Mouse (Mus musculus) common myeloid progenitor, adult 5-6 weeks (primary cell): ENCODE data around the gene Utp11. TPM values are rescaled to one million over a fixed set of nuclear protein-coding genes. Genes with fewer than 3 reads are reported as not detected.

Experiments used
- ATAC-seq: replicated peaks from 2 replicates; pipeline ENCODE4 v1.8.0; 2016; ENCODE audit warnings: low read depth, mild to moderate bottlenecking, moderate TSS enrichment, inconsistent platforms; ENCODE audit not compliant: poor library complexity, severe bottlenecking
- total RNA-seq: library from RNA; stranded (forward); fragments of 200-1000, 187-1606 nt; gene quantifications from 2 replicates; pipeline ENCODE4 v1.2.3, GENCODE M21; 2017

Gene Utp11
- total RNA-seq, 1 experiment from 2014 or later = 98.8 TPM

DNA sequence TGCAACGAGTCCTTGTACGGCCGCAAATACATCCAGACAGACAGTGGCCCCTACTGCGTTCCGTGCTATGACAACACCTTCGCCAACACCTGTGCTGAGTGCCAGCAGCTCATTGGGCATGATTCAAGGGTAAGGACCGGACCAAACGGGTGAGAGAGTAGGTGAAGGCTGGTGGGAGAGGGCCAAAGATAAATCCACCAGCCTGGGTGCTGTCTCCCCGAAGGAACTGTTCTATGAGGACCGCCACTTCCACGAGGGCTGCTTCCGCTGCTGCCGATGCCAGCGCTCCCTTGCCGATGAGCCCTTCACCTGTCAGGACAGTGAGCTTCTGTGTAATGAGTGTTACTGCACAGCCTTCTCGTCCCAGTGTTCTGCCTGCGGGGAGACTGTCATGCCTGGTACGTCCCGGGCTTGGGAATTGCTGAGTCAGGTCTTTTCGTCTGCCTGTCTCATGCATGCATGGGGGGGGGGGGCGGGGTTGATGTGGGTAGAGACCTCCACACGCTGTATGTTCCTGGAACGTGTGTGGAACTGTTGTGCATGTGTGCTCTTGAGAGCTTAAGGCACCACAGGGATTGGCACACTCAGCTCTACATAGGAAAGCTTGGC, 12.4 kb upstream of the Utp11 start:
- no peak for ATAC-seq

DNA sequence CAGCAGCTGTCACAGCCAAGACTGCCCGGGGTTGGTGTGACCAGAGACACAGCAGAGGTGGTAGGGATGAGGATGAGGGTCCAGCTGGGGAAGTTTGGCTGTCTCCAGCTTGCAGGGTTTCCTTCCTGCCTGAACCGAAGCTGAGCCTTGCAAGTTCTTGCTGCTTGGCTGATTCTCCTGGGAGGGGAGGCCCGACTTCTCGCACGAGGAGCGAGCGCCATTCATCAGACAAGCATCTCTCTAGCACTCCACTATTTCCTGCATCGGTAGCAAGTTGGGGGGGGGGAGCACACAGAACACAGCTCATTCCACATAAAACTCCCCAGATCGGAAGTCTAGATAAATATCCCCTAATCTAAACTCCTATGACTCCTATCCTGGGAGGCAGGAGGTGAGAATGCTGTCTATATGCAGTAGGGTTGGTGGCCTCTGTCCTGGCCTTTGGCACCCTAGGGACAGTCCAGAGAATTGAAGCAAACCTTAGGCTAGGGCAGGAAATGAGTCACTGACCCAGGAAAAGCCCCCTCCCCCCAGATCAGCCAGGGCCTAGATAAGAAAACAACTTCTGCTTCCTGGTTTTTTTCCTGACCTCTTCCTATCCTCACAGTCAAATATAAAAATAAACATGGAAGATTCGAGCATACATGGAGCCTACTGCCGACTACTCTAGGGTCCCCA, 11.5 kb upstream of the Utp11 start:
- ATAC-seq = peak; percentile 17

DNA sequence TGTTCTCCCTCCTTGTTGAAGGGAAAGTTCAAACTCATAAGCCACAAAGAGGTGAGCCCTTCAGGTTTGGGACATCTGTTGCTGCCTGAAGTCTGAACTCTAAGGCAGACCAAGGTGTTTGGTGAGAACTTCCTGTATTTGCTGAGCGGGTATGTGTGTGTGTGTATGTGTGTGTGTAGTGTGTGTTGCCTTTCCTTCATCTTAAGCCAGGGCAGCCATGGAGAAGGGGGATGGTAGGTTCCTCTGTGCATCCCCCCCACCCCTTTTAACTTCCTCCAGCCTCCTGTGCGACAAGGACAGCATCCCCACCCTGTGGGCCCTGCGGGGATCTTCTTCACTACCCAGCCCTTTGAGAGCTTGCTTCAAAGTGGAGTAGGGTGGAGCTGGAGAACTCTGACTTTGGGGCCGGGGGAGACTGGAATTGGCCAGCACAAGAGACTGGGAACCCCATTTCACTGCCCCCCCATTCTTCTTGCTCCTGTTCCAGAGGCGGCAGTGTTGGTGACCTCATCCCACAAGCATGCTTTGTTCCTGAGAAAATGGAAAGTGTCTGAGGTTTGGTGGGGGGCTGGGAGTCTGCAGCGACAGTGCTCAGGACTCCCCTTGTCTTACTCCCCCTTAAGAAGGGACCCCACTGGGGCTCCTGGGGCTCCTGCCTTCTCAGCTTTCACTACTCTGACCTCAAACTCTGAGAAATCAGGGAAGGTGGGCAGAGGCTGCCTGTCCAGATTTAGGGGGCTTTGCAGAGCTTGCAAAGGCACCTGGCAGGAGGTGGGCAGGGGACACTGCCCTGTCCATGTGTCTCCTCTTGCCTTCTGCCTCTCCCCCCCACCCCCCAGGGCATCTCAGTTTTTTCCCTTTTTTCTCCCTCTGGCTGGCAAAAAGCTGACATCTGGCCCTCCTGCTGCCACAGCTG, 10.7 kb upstream of the Utp11 start:
- ATAC-seq = no peak

DNA sequence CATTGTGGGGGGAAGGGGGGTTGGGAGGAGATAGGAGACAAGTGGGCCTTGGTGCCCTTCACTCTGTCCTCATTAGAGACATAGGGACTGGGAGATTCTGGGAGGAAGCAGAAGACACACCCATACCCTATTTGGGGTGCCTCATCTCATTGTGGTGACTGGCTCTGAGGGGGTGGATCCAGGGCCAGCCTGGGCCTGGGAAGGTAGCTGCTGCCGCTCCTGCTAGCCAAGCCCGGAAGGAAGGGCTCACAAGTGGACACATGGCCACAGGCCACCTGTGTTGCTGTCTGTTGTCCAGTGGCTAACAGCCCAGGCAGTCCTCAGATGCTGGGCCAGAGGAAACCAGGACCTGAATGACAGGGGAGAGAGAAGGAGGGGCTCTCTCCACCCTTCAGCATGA, 10.0 kb upstream of the Utp11 start:
- ATAC-seq = peak; percentile 26; the same call in 1 of the 2 replicates

DNA sequence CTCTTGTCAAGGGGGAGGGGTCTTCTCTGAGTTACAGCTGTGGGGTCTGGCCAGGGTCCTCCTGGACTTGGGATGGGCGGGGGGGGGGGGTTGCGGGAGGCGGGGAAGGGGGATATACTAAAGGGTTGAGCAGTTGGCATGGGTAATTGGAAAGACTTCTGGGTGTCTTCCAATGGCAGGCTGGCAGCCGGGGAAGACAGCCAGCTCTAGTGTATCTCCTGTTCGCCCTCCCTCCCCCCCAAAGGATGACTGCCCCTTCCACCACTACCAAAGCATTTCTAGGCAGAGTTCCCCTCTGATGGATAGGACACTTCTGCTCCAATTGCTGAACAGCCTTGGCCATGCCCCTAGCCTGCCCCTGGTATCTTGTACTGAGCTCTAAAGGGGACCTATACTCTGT, 8.5 kb upstream of the Utp11 start:
- no peak for ATAC-seq

DNA sequence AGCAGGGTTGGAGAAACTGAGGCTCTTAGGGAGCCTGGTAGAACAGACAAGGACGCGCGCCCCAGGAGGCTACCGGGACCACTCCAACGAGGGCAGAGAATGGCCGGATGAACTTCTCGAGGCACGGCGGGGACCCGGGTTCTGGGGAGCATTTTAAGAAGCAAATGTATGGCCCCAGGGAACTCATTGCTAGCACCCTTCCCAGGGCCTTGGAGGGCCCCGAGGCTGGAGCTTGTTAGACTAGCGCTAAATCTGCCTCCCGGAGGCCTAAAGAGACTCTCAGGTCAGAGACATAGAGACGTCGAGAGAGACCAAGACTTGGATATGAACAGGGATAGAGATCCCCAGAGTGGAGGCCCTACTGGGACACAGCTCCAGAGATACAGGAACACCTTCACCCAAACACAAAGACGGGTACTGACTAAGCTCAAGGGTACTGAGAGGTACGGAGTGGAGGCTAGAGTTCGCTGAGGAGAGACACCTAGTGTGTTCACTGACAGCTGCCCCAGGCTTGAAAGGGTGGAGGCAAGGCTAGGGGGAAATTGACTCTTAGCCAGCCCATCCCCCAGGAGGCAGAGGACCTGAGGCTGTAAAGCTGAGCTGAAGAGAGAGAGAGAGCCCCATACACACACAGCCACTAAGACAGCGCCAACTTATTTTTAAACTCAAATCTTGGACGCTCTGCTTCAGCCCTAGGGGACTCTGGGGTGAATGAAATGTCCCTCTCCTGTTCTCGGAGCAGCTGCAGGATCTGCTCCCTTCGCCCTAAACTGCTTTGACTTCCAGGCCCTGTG, 7.8 kb upstream of the Utp11 start:
- ATAC-seq = no peak; the same call in 1 of the 2 replicates

DNA sequence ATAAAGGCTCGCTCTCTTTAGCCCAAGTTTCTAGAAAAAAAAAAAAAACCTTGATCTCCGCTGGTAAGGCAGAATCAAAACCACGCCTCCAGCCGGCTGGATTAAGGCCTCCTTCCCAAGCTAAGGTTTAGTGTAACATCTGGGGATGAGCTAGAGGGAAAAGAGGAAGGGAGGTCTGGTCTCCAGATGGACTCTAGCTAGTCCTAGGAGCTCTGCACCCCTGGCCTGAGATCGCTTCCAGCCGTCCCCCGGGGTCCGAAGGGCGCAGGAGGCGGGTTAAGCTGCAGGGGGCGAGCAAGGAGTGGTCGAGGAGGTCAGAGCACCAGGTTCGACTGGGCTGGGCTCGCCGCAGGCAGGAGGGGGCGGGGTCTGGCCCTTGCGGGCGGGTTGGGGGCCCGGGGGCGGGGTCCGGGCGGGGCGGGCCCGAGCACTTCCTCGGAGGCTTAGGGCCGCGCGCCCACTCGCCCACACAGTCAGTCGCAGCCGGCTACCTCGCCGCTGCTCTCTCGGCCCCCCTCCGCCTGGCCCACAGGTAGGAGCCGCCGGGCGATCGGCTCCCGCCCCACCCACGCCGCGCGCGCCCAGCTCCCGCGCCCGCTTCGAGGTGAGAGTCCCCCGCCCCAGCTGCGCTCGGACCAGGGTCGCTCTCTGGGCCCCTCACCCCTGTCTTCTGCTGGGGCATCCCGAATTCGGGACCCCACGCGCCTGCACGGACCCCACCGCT, 7.0 kb upstream of the Utp11 start, which contains the start of gene Fhl3:
Gene Fhl3, plus strand, starts transcription at position 454 of the 724 bp plus-strand sequence.
- ATAC-seq = peak; percentile 45

DNA sequence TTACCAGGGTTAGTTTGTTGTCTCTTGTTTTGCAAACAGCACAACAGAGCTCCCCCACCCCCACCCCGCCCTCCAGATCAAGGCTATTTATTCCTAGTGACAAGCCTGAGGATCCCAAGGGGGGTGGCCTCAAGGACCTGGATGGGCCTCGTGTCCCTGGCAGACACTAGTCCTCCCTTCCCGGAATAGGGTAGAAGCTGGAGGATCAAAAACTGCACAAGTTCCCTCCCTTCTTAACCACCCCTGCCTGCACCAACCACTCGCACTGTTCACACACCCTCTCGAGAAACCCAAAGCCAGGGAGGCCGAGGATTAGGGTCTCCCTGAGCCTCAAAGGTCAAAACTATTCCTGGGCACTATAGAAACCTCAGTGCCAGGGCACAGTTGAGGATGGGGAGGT, 6.4 kb upstream of the Utp11 start:
- ATAC-seq = no peak

DNA sequence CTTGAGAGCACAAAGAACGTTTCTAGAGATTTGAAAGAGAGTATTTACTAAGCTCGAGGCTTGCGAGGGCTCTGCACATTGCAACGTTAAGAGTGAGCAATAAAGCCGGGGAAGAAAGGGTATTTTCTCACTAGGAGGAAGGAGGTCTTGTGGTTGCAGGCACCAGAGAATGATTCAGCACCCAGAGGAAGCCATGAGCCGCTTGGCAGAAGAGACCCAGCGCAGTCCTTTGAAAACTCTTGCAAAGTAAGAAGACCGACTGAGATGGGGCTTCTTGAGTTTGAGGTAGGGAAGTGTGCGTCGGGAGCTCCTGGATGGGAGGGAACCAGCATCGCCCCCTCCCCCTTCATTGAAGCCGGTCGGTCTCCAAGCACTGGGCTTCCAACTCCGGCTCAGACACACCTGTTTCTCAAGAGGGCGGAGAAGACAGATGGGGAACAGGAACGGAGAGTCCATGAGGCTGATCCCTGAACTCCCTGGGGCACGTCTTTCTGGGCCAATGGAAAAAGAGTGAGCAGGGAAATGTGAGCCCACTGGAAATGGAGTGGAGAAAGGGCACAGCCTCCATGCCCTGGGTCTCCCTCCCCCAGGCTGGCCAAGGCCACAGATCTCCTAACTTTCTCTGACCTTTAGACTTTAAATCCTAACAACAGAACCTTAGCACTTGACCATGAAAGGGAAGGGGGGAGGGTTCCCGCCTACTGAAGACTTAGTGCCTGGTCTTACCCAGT, 2.6 kb upstream of the Utp11 start:
- ATAC-seq = peak; percentile 42

DNA sequence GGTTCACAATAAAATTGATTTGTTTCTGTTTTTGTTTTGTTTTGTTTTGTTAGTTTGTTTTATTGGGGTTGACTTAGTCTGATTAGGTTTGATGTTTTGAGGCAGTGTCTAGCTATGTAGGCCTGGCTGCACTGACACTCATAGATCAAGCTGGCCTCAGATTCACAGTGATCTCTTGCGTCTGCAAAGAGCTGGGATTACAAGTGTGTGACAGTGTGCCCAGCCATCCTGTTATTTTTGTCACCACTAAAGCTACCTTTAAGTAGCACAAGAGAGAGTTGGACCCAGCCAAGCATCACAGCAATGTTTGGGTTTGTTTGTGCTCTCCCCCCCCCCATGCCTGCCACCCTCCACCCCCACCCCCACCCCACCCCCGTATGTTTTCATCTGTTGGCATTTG, 1.2 kb upstream of the Utp11 start:
- no peak for ATAC-seq

DNA sequence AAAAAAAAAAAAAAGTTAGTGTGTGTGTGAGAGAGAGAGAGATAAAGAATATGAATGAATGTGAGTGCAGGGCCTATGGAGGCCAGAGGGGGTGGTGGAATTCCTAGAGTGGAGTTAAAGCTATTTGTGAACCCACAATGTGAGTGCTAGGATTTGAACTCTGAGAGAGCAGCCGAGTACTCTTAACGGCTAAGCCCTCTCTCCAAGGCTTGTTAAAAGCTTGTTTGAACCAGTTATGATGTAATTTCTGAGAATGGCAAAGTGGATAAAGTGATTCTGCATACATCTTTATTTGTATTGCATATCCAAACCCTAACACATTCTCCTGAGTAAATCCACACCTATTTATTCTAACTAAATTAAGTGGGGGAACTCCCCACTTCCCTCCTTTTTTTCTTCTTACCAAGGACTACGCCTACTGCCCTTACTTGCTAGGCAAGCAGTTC, 961 bp downstream of the Utp11 start:
- ATAC-seq = no peak

DNA sequence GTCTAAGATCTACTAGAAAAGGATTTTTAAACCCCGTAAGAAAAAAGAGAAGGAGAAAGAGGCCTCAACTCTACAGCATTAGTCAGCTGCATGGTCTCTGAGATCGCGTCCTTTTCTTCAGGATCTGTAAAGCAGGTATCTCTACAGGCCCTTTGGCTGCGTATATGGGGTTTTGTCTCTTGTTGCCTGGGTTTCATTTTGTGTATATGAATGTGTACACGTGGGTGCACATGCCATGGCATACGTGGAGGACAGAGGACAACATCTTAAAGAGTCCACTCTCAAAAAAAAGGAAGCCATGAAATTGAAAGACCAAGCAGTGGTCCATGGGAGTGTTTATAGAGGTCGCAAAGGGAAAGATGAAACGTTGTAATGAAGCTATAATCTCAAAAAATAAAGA, 1.9 kb downstream of the Utp11 start:
- ATAC-seq = no peak

DNA sequence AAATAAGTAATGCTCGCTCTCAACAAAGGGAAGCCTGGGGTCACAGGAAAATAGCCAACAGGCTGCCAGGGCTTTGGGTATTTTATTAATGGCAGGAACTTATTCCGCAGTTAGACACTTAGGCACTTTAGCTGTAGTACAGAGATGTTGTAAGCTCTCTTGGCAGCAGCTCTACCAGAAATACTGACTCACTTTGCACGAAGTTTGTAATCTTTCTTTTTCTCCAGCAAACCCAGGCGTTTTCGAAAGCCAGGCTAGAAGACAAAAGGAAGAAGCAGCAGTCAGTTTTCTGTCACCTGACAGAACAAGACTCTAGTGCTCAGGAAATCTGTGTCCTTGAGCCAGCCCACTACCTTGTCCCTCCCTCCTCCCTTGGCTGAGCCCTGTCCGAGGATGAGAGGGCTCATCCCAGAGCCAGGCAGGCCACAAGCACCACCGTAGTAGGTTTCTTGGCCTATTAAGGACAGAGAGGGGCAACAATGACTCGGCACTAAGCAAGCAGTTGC, 7.5 kb downstream of the Utp11 start:
- ATAC-seq = no peak

DNA sequence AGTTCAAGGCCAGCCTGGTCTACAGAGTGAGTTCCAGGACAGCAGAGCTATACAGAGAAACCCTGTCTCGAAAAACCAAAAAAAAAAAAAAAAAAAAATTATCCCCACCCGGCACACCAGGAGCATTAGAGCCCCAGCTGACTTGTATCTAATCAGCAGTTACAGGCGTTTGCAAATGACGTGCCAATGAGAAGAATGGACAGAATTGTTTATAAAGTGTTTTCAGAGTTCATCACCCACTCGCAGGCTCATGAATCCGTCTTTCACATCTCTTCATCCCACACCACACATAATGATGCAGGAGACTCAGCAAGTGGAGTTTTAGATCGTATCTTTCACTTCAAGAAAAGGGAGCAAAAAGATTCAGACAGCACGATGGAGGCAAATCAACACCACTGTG, 7.9 kb downstream of the Utp11 start:
- ATAC-seq = no peak

DNA sequence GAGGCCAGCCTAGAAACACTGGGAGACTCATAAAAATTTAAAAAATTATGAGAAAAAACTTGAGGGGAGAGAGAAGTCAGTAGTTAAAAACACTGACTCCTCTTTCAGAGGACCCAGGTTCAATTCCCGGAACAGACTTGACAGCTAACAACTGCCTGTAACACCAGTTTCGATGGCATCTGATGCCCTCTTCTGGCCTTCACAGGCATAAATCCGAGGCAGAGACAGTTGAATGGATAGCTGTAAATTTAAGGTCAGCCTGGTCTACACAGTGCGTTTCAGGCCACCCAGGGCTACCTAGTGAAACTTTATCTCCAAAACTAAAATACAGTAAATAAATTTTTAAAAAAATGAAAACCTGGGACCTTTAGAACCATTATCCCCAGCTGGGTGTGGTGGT, 8.4 kb downstream of the Utp11 start:
- no peak for ATAC-seq

DNA sequence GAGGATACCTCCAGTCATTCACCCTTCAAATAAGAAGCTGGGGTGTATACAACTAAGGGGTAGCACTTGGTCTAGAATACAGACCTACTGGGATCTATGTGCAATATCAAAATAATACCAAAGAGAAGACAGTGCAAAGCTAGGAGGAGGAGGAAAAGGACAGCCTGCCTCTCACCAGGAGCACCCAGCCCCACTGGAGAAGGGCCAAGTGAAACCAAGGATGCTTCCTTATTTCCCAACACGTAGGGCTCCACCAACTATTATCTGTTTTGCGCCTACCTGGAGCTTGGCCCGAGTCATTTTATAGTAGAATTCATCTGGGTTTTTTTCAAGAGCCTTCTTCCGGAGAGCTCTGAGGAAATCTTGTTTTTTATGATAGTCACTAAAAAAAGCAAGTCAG, 9.9 kb downstream of the Utp11 start:
- no peak for ATAC-seq

DNA sequence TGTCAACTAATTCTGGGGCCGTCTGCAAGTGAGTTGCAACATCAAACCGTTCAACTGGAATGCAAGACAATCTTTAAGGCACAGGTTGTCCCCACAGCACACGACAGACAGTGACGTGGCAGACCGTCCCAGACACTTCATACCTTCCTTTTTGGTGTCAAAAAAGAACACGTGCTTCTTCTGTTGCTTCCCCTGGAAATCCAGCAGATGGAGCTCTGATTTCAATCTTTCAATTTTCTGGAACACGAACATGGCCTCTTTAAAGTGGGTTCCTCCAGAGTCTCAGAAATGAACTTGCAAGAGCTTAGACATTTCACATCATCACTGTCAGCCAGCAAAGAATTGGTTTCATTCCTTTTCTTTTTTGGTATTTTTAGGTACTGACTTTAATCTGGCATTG, 11.1 kb downstream of the Utp11 start:
- ATAC-seq = 0 out of 2 replicates have a peak, but pooled peaks have one; percentile 29

DNA sequence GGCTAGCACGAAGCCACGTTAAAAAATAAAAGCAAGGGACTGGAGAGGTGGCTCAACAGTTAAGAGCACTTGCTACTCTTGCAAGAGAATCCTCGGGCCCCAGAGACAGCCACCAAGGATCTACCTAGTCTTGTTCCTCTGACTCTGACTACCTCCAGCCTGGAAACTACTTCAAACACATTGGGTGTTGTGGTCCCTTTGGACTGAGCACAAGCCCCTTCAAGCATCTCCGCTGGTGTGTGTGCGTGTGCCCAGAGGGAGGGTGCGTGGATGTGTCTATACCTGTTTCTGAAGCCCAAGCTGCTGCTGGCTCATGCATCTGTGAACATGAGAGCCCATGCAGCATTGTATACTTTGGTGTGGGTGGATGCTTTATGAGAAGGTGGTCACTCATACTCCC, 17.4 kb downstream of the Utp11 start:
- ATAC-seq = no peak

DNA sequence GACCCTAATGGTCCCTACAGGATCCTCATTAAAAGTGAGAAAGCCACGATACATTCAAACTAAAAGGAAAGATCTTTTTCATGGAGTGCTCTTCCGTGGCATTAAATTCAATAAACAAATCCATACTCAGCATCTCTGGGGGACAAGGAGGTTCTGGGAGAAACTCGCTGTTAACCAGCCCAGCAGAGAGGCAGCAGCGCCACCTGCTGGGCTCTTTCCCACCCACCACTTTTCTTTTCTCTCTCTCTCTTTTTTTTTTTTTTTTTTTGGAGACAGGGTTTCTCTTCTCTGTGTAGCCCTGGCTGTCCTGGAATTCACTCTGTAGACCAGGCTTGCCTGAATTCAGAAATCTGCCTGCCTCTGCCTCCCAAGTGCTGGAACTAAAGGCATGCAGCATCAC, 18.4 kb downstream of the Utp11 start:
- 0 out of 2 replicates have a peak, but pooled peaks have one; percentile 57 for ATAC-seq
